Mouse (Mus musculus) ES-E14 (cell line): ENCODE measurements around the gene Dcun1d2.

Source experiments
- CHD2 ChIP-seq: IDR thresholded peaks from 2 replicates; pipeline ENCODE4 v1.6.1; 2014; ENCODE audit warnings: mild to moderate bottlenecking, low read depth, low read length, inconsistent platforms
- HCFC1 ChIP-seq: IDR thresholded peaks from 2 replicates; pipeline ENCODE4 v1.6.1; 2012; ENCODE audit warnings: low read length, inconsistent platforms, borderline replicate concordance; ENCODE audit not compliant: insufficient read depth
- MAFK ChIP-seq: IDR thresholded peaks from 2 replicates; pipeline ENCODE4 v1.6.1; 2014; ENCODE audit warnings: mild to moderate bottlenecking, low read depth, low read length, inconsistent platforms; ENCODE audit not compliant: insufficient read depth
- ZC3H11A ChIP-seq: IDR thresholded peaks from 2 replicates; pipeline ENCODE4 v1.6.1; 2012; ENCODE audit warnings: low read depth, mild to moderate bottlenecking, inconsistent platforms, low read length, borderline replicate concordance
- ZNF384 ChIP-seq: IDR thresholded peaks from 2 replicates; pipeline ENCODE4 v1.6.1; 2012; ENCODE audit warnings: low read depth, low read length, inconsistent platforms

GRCm38 (mm10) chr8:13242985-13243870 is 44.7 kb downstream of the Dcun1d2 start:
- TF ChIP-seq MAFK (no peak), ZC3H11A (no peak), ZNF384 (no peak), HCFC1 (no peak), CHD2 (no peak)
